Comparison of ENCODE assay signal across 29 mouse cellular contexts in genomic region chr2:118248016-118248415, GRCm38 (mm10). TPM values are rescaled to one million over a fixed set of nuclear protein-coding genes. Genes with fewer than 3 reads are reported as not detected.
DNase-seq lines count a peak whose midpoint lies in the region; ATAC-seq and TF ChIP-seq lines count a peak whose summit lies in the region.
"Had no signal": no experiment of that assay in that cellular context is flagged by ENCODE, and none has a peak within 500 bp of the region (broad histone marks: within the 10 kb centered on the region; RNA-seq: fewer than 3 reads in every experiment).

No protein-coding gene starts in this region.

- ATAC-seq in liver, embryonic 12.5 days = no peak
- ATAC-seq: forebrain, embryonic 16.5 days; hindbrain, embryonic 16.5 days; intestine, embryonic 16.5 days; lung, postnatal 0 days had no signal

- no peak for TF ChIP-seq POLR2A in liver, adult 2 months (IDR thresholded peaks at IDR 0.05; ENCODE audit: extremely low read depth, insufficient read depth, low read length)
- TF ChIP-seq POLR2A in CH12.LX (IDR thresholded peaks at IDR 0.05; ENCODE audit: low read depth, low read length) = no peak

- 28% methylated on average over 2 of the region's 2 CpGs for WGBS in liver, adult 2 months
- WGBS in liver, embryonic 12.5 days (ENCODE audit: insufficient replicate concordance) = 39% methylated on average over 2 of the region's 2 CpGs

- dilution Hi-C loops in CH12.LX (cut with MboI; ENCODE audit: extremely low pct_ligation_motif_present, extremely low pct_unique_long_range_greater_than_20kb, low sequenced_read_pairs) = no loop called here

- H3K9me3 ChIP-seq in liver, embryonic 12.5 days (replicated peaks) = no peaks in the 10 kb centered on the region
- H3K9me3 ChIP-seq in CH12.LX (replicated peaks; ENCODE audit: low read length) = peaks cover 3% of the 10 kb centered on the region
- H3K9me3 ChIP-seq: neural tube, embryonic 15.5 days had no signal

- TF ChIP-seq CTCF in liver, adult 2 months (IDR thresholded peaks at IDR 0.05; ENCODE audit: low read depth, low read length) = no peak
- TF ChIP-seq CTCF in CH12.LX (conservative IDR thresholded peaks at IDR 0.05 in 1 of 2, IDR thresholded peaks at IDR 0.05 in 1 of 2; ENCODE audit: low read depth in 2 of 2, low read length in 2 of 2) = no peak

- no peak overlapping the region for H3K4me2 ChIP-seq in liver, embryonic 12.5 days
- H3K4me2 ChIP-seq in CH12.LX (ENCODE audit: insufficient read depth, low read depth, poor library complexity, severe bottlenecking) = no peak overlapping the region
- H3K4me2 ChIP-seq: neural tube, embryonic 15.5 days had no signal

- TF ChIP-seq RAD21 in CH12.LX (IDR thresholded peaks at IDR 0.05; ENCODE audit: low read depth, low read length) = no peak

- no peak overlapping the region for H3K9ac ChIP-seq in liver, adult 2 months (ENCODE audit: low read depth, low read length)
- no peak overlapping the region for H3K9ac ChIP-seq in liver, embryonic 12.5 days
- H3K9ac ChIP-seq in CH12.LX (ENCODE audit: insufficient read depth, low read depth) = no peak overlapping the region
- H3K9ac ChIP-seq: neural tube, embryonic 15.5 days had no signal

- in situ Hi-C loops in CH12.LX (cut with MboI; ENCODE audit: low pct_ligation_motif_present, low pct_unique_long_range_greater_than_20kb, low sequenced_read_pairs) = loop anchor here (25.0 kb wide), 1 partner anchor 336 kb away; no protein-coding TSS in a partner anchor

- no peaks in the 10 kb centered on the region for H3K4me1 ChIP-seq in liver, adult 2 months (ENCODE audit: control insufficient read depth, insufficient read depth, low read length)
- no peaks in the 10 kb centered on the region for H3K4me1 ChIP-seq in liver, embryonic 12.5 days
- H3K4me1 ChIP-seq in CH12.LX (ENCODE audit: control insufficient read depth in 1 of 2, insufficient read depth in 2 of 2) = peaks cover 6 to 26% of the 10 kb centered on the region in 2 experiments; a peak in 3 of 4 replicates

- H3K36me3 ChIP-seq in liver, adult 2 months (ENCODE audit: control insufficient read depth, insufficient read depth, low read length) = no peaks in the 10 kb centered on the region
- no peaks in the 10 kb centered on the region for H3K36me3 ChIP-seq in liver, embryonic 12.5 days
- H3K36me3 ChIP-seq in CH12.LX (replicated peaks in 1 of 2; ENCODE audit: control insufficient read depth in 1 of 2, insufficient read depth in 1 of 2, low read length in 1 of 2) = no peaks in the 10 kb centered on the region
- H3K36me3 ChIP-seq: neural tube, embryonic 15.5 days had no signal

- no peak overlapping the region for H3K27ac ChIP-seq in liver, adult 2 months (replicated peaks; ENCODE audit: insufficient read depth, low read depth, low read length)
- H3K27ac ChIP-seq in liver, embryonic 12.5 days = no peak overlapping the region
- no peak overlapping the region for H3K27ac ChIP-seq in CH12.LX (ENCODE audit: insufficient read depth, low read depth)
- H3K27ac ChIP-seq: neural tube, embryonic 15.5 days had no signal

- H3K79me2 ChIP-seq in liver, adult 2 months (ENCODE audit: control insufficient read depth, insufficient read depth, low read length) = no peaks in the 10 kb centered on the region
- H3K79me2 ChIP-seq in CH12.LX (replicated peaks; ENCODE audit: control insufficient read depth, extremely low read depth, insufficient read depth, poor library complexity, severe bottlenecking) = no peaks in the 10 kb centered on the region

- no peaks in the 10 kb centered on the region for H3K27me3 ChIP-seq in liver, adult 2 months (ENCODE audit: control insufficient read depth, insufficient read depth, low read length)
- no peaks in the 10 kb centered on the region for H3K27me3 ChIP-seq in liver, embryonic 12.5 days (replicated peaks)
- H3K27me3 ChIP-seq in CH12.LX (replicated peaks) = no peaks in the 10 kb centered on the region
- H3K27me3 ChIP-seq: neural tube, embryonic 15.5 days had no signal

- H3K4me3 ChIP-seq in liver, adult 2 months (ENCODE audit: insufficient read depth, low read depth, low read length) = no peak overlapping the region
- no peak overlapping the region for H3K4me3 ChIP-seq in liver, embryonic 12.5 days
- no peak overlapping the region for H3K4me3 ChIP-seq in CH12.LX (replicated peaks in 1 of 3; ENCODE audit: low read depth in 2 of 3, low read length in 2 of 3, poor library complexity in 1 of 3)
- H3K4me3 ChIP-seq: erythroblast, embryonic 14.5 days; neural tube, embryonic 15.5 days had no signal

- TF ChIP-seq EP300 in CH12.LX (IDR thresholded peaks at IDR 0.05; ENCODE audit: low read length) = no peak

- peak; percentile 19 for DNase-seq in liver, adult 2 months (ENCODE audit: extremely low read depth, low read depth, low spot score)
- peak; percentile 23 for DNase-seq in CH12.LX (ENCODE audit: extremely low read depth)
- DNase-seq in kidney, adult 8-10 months = peak; percentile 62 to 80
- DNase-seq in kidney, postnatal 10 days = peak; percentile 43
- no peak for DNase-seq in embryo, embryonic 11 days
- DNase-seq in frontal cortex, postnatal 10 days (ENCODE audit: low spot score in 2 of 2) = no peak
- DNase-seq in frontal cortex, postnatal 36 days (ENCODE audit: low spot score in 2 of 2) = no peak
- DNase-seq: adrenal gland, postnatal 14 days; cerebellum, adult 11 months; cerebellum, adult 9-11 months; gastrocnemius, postnatal 14 days; heart, postnatal 14 days; left cerebral cortex, postnatal 4 days; lung, adult 18-20 months; lung, postnatal 4 days; midbrain, embryonic 14.5 days; retina, postnatal 1 day; right cerebral cortex, postnatal 14 days; spleen, adult 18-20 months; thymus, adult 2 months; thymus, postnatal 36 days had no signal

TF ChIP-seq in CH12.LX, 34 proteins besides CTCF, POLR2A, EP300 and RAD21:
- no peak for TF ChIP-seq ETS1 (conservative IDR thresholded peaks at IDR 0.05; ENCODE audit: low read depth, low read length)
- TF ChIP-seq ZMIZ1 (IDR thresholded peaks at IDR 0.05; ENCODE audit: low read depth, low read length) = no peak
- no peak for TF ChIP-seq ZC3H11A (IDR thresholded peaks at IDR 0.05; ENCODE audit: low read depth, low read length)
- no peak for TF ChIP-seq USF1 (IDR thresholded peaks at IDR 0.05; ENCODE audit: low read depth, low read length)
- no peak for TF ChIP-seq GABPA (IDR thresholded peaks at IDR 0.05; ENCODE audit: insufficient replicate concordance, low read depth, low read length)
- TF ChIP-seq MEF2A (IDR thresholded peaks at IDR 0.05; ENCODE audit: borderline replicate concordance, low read depth, low read length) = no peak
- no peak for TF ChIP-seq USF2 (conservative IDR thresholded peaks at IDR 0.05; ENCODE audit: low read depth, low read length)
- no peak for TF ChIP-seq SMC3 (IDR thresholded peaks at IDR 0.05; ENCODE audit: low read depth, low read length)
- TF ChIP-seq RCOR1 (conservative IDR thresholded peaks at IDR 0.05; ENCODE audit: low read depth, low read length) = no peak
- TF ChIP-seq MAX (IDR thresholded peaks at IDR 0.05; ENCODE audit: low read length) = no peak
- TF ChIP-seq POLR2AphosphoS2 (IDR thresholded peaks at IDR 0.05; ENCODE audit: low read depth, low read length) = no peak
- TF ChIP-seq TCF12 (IDR thresholded peaks at IDR 0.05; ENCODE audit: low read depth, low read length) = no peak
- TF ChIP-seq MXI1 (IDR thresholded peaks at IDR 0.05; ENCODE audit: low read depth, low read length) = no peak

RNA-seq across cellular contexts. Expression of gene Fsip1, which starts 8.8 kb away (rescaled TPM):
- 0.09 TPM in 1 of 2 replicates, not detected in the other for total RNA-seq in liver, adult 2 months (2014; rRNA removed)
- polyA plus RNA-seq in liver, adult 2 months (2012; rRNA removed) = 0.05 TPM in 1 of 2 replicates, not detected in the other
- polyA plus RNA-seq in liver, embryonic 12.5 days (2016; fragmentation: Nextera tagmentation; extraction: Ambion mirVana) = 0.23 and 0.35 TPM in 2 replicates
- total RNA-seq in CH12.LX (2012; rRNA removed) (0.17 and 0.38 TPM in 2 replicates), CH12.LX (2014; rRNA removed) (0.14 and 0.47 TPM in 2 replicates)
- polyA plus RNA-seq in CH12.LX (2012; ENCODE audit: insufficient read length, low read depth) = 0.38 and 0.49 TPM in 2 replicates
- total RNA-seq: gastrocnemius, postnatal 14 days; granulocyte monocyte progenitor cell, adult 5-6 weeks had no signal
- polyA plus RNA-seq: erythroblast, embryonic 14.5 days; thymus, adult 2 months had no signal

Comparison
In these comparisons a context has a peak if more than half of its experiments do, and no peak if none do; other contexts are left out.
1. DNase-seq: peak in liver, adult 2 months (single experiment), CH12.LX (single experiment), kidney, adult 8-10 months (2 of 2) and kidney, postnatal 10 days (single experiment); none in embryo, embryonic 11 days (single experiment), frontal cortex, postnatal 10 days (0 of 2) and frontal cortex, postnatal 36 days (0 of 2).